Mouse (Mus musculus): ENCODE measurements around the gene Cpsf4. TPM values are rescaled to one million over a fixed set of nuclear protein-coding genes. Genes with fewer than 3 reads are reported as not detected.
"Not testable (repeated sequence)": the region's sequence is repeated elsewhere in the genome, so short reads cannot be mapped to it uniquely, and the experiment has no call there.

The Cpsf4 gene
- polyA plus RNA-seq, 1 experiment from 2014 or later: 19.3 TPM

GRCm38 (mm10) chr5:145219981-145220380 lies 53.0 kb downstream of the Cpsf4 start:
- 80% methylated on average over 8 of the region's 8 CpGs for WGBS (ENCODE audit: insufficient replicate concordance)
- H3K4me3 ChIP-seq (ENCODE audit: low read depth, low read length): no peak overlapping the region
- no peak overlapping the region for H3K27ac ChIP-seq (ENCODE audit: low read depth)
- ATAC-seq (no peak), DNase-seq (no peak)
- H3K4me2 ChIP-seq (ENCODE audit: low read depth, low read length): no peak overlapping the region
- H3K27me3 ChIP-seq (ENCODE audit: insufficient read depth, low read length): no peaks in the 10 kb centered on the region
- H3K4me1 ChIP-seq (ENCODE audit: insufficient read depth): peaks cover 2% of the 10 kb centered on the region; the same call in 1 of the 2 replicates
- no peak overlapping the region for H3K9ac ChIP-seq (replicated peaks)
- no peaks in the 10 kb centered on the region for H3K9me3 ChIP-seq (ENCODE audit: low read length)
- no peak for TF ChIP-seq EP300 (IDR thresholded peaks at IDR 0.05; ENCODE audit: low read depth)
- TF ChIP-seq CTCF (IDR thresholded peaks at IDR 0.05; ENCODE audit: low read depth): no peak
- peaks cover 26% of the 10 kb centered on the region for H3K36me3 ChIP-seq (replicated peaks; ENCODE audit: insufficient read depth, low read length)

DNA sequence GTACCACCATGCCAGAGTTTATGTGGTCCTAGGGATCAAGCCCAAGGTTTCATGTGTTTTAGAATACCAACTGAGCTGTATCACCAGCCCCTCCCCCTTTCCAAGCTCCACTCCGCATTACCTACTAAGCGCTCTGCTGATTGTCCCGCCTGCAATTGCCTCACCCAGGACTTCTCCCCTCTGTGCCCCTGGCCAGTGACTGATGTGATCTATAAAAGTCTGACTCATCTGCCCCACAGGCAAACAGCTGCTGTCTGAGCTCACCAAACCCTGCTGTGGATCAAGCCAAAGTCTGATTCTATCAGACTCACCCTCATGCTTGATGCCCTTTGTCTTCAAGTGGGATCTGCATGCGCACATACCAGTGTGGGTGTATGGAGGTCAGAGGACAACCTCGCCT lies 55.8 kb downstream of the Cpsf4 start:
- Histone ChIP-seq H3K4me2 (ENCODE audit: low read depth, low read length) (no peak overlapping the region), H3K9me3 (ENCODE audit: low read length) (no peaks in the 10 kb centered on the region), H3K27me3 (ENCODE audit: insufficient read depth, low read length) (no peaks in the 10 kb centered on the region), H3K4me1 (ENCODE audit: insufficient read depth) (peaks cover 5% of the 10 kb centered on the region), H3K27ac (ENCODE audit: low read depth) (peak overlapping the region; percentile 94), H3K36me3 (replicated peaks; ENCODE audit: insufficient read depth, low read length) (peaks cover 26% of the 10 kb centered on the region), H3K9ac (replicated peaks) (no peak overlapping the region), H3K4me3 (ENCODE audit: low read depth, low read length) (no peak overlapping the region)
- ATAC-seq (peak; percentile 96), DNase-seq (peak; percentile 64)
- no peak for TF ChIP-seq CTCF (IDR thresholded peaks at IDR 0.05; ENCODE audit: low read depth)
- peak; percentile 77; the same call in 1 of the 2 replicates for TF ChIP-seq EP300 (IDR thresholded peaks at IDR 0.05; ENCODE audit: low read depth)
- WGBS (ENCODE audit: insufficient replicate concordance): 66% methylated on average over 5 of the region's 5 CpGs

DNA sequence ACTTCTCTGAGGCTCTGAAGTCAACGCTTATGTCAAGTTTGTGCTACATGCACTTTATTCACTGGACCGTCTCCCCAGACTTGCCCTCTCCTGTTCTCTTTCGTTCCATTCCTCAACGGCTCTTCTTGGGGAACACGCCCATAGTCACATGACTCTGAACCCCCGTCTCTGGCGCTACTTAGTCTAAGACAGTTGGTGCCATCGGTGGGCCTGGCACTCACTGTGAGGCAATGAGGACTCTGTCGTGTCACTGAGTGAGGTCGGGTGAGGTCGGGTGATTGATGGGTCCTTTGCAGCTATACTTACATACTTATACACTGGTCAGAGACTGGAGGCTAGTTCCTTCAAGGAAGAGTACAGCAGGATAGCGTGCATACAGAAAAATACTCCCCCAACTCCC lies 56.4 kb downstream of the Cpsf4 start:
- Histone ChIP-seq H3K9ac (replicated peaks) (no peak overlapping the region), H3K9me3 (ENCODE audit: low read length) (no peaks in the 10 kb centered on the region), H3K4me2 (ENCODE audit: low read depth, low read length) (no peak overlapping the region), H3K27me3 (ENCODE audit: insufficient read depth, low read length) (no peaks in the 10 kb centered on the region), H3K36me3 (replicated peaks; ENCODE audit: insufficient read depth, low read length) (peaks cover 24% of the 10 kb centered on the region), H3K4me1 (ENCODE audit: insufficient read depth) (peaks cover 5% of the 10 kb centered on the region), H3K27ac (ENCODE audit: low read depth) (peak overlapping the region; percentile 94), H3K4me3 (ENCODE audit: low read depth, low read length) (no peak overlapping the region)
- no peak for DNase-seq
- ATAC-seq: peak; percentile 26; the same call in 1 of the 2 replicates
- 77% methylated on average over 12 of the region's 12 CpGs for WGBS (ENCODE audit: insufficient replicate concordance)
- TF ChIP-seq EP300 (IDR thresholded peaks at IDR 0.05; ENCODE audit: low read depth): no peak
- no peak for TF ChIP-seq CTCF (IDR thresholded peaks at IDR 0.05; ENCODE audit: low read depth)

DNA sequence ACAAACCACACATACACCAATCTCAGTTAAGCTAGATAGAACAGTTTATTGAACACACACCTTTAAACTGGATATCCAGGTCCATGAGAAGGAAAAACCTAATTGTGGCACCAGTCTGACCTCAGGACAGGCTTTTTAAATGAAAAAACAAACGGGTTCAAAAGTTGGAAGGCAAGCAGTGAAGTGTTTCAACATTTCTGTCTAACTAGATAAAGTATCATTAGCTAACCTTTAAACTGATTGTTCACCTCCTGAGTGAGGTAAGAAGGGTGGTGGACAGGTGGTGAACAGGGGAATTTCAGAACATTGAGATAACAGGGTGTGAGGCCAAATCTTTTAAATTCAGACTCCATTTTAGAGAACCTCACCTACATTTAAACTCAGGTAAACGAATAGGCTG lies 59.4 kb downstream of the Cpsf4 start:
- Histone ChIP-seq H3K4me2 (ENCODE audit: low read depth, low read length) (no peak overlapping the region), H3K4me1 (ENCODE audit: insufficient read depth) (peaks cover 10% of the 10 kb centered on the region), H3K27ac (ENCODE audit: low read depth) (peak overlapping the region; percentile 20), H3K9ac (replicated peaks) (no peak overlapping the region), H3K27me3 (ENCODE audit: insufficient read depth, low read length) (no peaks in the 10 kb centered on the region), H3K4me3 (ENCODE audit: low read depth, low read length) (no peak overlapping the region), H3K36me3 (replicated peaks; ENCODE audit: insufficient read depth, low read length) (peaks cover 1% of the 10 kb centered on the region), H3K9me3 (ENCODE audit: low read length) (no peaks in the 10 kb centered on the region)
- ATAC-seq (no peak), DNase-seq (no peak)
- WGBS (ENCODE audit: insufficient replicate concordance): 45% methylated on average over 2 of the region's 2 CpGs
- TF ChIP-seq CTCF (IDR thresholded peaks at IDR 0.05; ENCODE audit: low read depth) (no peak), EP300 (IDR thresholded peaks at IDR 0.05; ENCODE audit: low read depth) (no peak)

DNA sequence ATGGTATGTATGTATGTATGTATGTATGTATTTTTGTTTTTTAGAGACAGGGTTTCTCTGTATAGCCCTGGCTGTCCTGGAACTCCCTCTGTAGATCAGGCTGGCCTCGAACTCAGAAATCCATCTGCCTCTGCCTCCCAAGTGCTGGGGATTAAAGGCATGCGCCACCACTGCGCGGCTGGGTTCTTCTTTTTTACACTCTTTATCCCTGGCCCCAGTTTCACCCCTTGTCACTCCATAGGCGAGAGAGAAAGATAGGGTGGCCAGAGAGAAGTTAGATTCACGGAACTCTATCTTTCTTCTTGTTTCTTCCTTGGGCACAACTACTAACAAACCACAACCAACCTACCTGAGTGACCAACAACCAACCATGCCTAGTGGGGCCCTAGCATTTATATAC lies 62.3 kb downstream of the Cpsf4 start:
- H3K9ac ChIP-seq (replicated peaks); ATAC-seq; H3K4me1 ChIP-seq (ENCODE audit: insufficient read depth); H3K27ac ChIP-seq (ENCODE audit: low read depth); H3K4me2 ChIP-seq (ENCODE audit: low read depth, low read length); H3K27me3 ChIP-seq (ENCODE audit: insufficient read depth, low read length); DNase-seq; H3K9me3 ChIP-seq (ENCODE audit: low read length); H3K4me3 ChIP-seq (ENCODE audit: low read depth, low read length): not testable (repeated sequence)
- WGBS (ENCODE audit: insufficient replicate concordance): 78% methylated on average over 6 of the region's 6 CpGs
- peaks cover 10% of the 10 kb centered on the region for H3K36me3 ChIP-seq (replicated peaks; ENCODE audit: insufficient read depth, low read length)

GRCm38 (mm10) chr5:145230641-145231040 lies 63.6 kb downstream of the Cpsf4 start:
- Histone ChIP-seq H3K36me3 (replicated peaks; ENCODE audit: insufficient read depth, low read length) (peaks cover 24% of the 10 kb centered on the region), H3K9ac (replicated peaks) (peak overlapping the region; percentile 99; the same call in 1 of the 2 replicates), H3K27me3 (ENCODE audit: insufficient read depth, low read length) (no peaks in the 10 kb centered on the region), H3K4me2 (ENCODE audit: low read depth, low read length) (peak overlapping the region; percentile 82), H3K27ac (ENCODE audit: low read depth) (peak overlapping the region; percentile 99), H3K4me1 (ENCODE audit: insufficient read depth) (peaks cover 8% of the 10 kb centered on the region), H3K9me3 (ENCODE audit: low read length) (no peaks in the 10 kb centered on the region), H3K4me3 (ENCODE audit: low read depth, low read length) (0 out of 2 replicates have a peak overlapping the region, but pooled peaks have one; percentile 99)
- ATAC-seq (no peak), DNase-seq (no peak)
- WGBS (ENCODE audit: insufficient replicate concordance): 79% methylated on average over 4 of the region's 4 CpGs
- TF ChIP-seq EP300 (IDR thresholded peaks at IDR 0.05; ENCODE audit: low read depth) (no peak), CTCF (IDR thresholded peaks at IDR 0.05; ENCODE audit: low read depth) (no peak)
